Mouse (Mus musculus): ENCODE measurements at regions not wholly inside any gene's neighbourhood (a gene's known extent, or its start where the extent isn't known, plus 50 kb on each side); places are given as distances from the start of the nearest gene placed in this dataset.

GRCm38 (mm10) chr11:52655720-52656474 lies 108.5 kb upstream of the Fstl4 start:
- Histone ChIP-seq H3K27ac (ENCODE audit: insufficient read depth, low read depth, low read length) (no peak overlapping the region), H3K36me3 (ENCODE audit: control insufficient read depth, insufficient read depth, low read length) (no peaks in the 10 kb centered on the region), H3K4me3 (ENCODE audit: low read depth, low read length) (no peak overlapping the region), H3K27me3 (ENCODE audit: control insufficient read depth, insufficient read depth, low read length) (no peaks in the 10 kb centered on the region), H3K4me1 (ENCODE audit: control insufficient read depth, insufficient read depth, insufficient read length, low read length) (no peaks in the 10 kb centered on the region)
- 56% methylated on average over 2 of the region's 2 CpGs for WGBS
- TF ChIP-seq CTCF (IDR thresholded peaks at IDR 0.05; ENCODE audit: extremely low read depth, insufficient read length, insufficient replicate concordance, low read depth, low read length): no peak
- TF ChIP-seq POLR2A (IDR thresholded peaks at IDR 0.05; ENCODE audit: low read depth, low read length): no peak

- no peaks in the 10 kb centered on the region for H3K36me3 ChIP-seq (ENCODE audit: control insufficient read depth, insufficient read depth, low read length)
- 75% methylated on average over 12 of the region's 12 CpGs for WGBS
- H3K27ac ChIP-seq (ENCODE audit: insufficient read depth, low read depth, low read length): no peak overlapping the region
- TF ChIP-seq POLR2A (IDR thresholded peaks at IDR 0.05; ENCODE audit: low read depth, low read length) (no peak), CTCF (IDR thresholded peaks at IDR 0.05; ENCODE audit: extremely low read depth, insufficient read length, insufficient replicate concordance, low read depth, low read length) (no peak)
- H3K27me3 ChIP-seq (ENCODE audit: control insufficient read depth, insufficient read depth, low read length): no peaks in the 10 kb centered on the region
- no peak overlapping the region for H3K4me3 ChIP-seq (ENCODE audit: low read depth, low read length)
- H3K4me1 ChIP-seq (ENCODE audit: control insufficient read depth, insufficient read depth, insufficient read length, low read length): no peaks in the 10 kb centered on the region
Measured at GRCm38 (mm10) chr11:52661234-52661633, 103.2 kb upstream of the Fstl4 start.

GRCm38 (mm10) chr11:52661894-52662593 lies 102.4 kb upstream of the Fstl4 start:
- WGBS: 81% methylated on average over 15 of the region's 15 CpGs
- Histone ChIP-seq H3K27ac (ENCODE audit: insufficient read depth, low read depth, low read length) (no peak overlapping the region), H3K4me1 (ENCODE audit: control insufficient read depth, insufficient read depth, insufficient read length, low read length) (no peaks in the 10 kb centered on the region), H3K4me3 (ENCODE audit: low read depth, low read length) (no peak overlapping the region), H3K36me3 (ENCODE audit: control insufficient read depth, insufficient read depth, low read length) (no peaks in the 10 kb centered on the region), H3K27me3 (ENCODE audit: control insufficient read depth, insufficient read depth, low read length) (no peaks in the 10 kb centered on the region)
- TF ChIP-seq POLR2A (IDR thresholded peaks at IDR 0.05; ENCODE audit: low read depth, low read length) (no peak), CTCF (IDR thresholded peaks at IDR 0.05; ENCODE audit: extremely low read depth, insufficient read length, insufficient replicate concordance, low read depth, low read length) (no peak)

- peaks cover 3% of the 10 kb centered on the region; the same call in 1 of the 2 replicates for H3K4me1 ChIP-seq (ENCODE audit: control insufficient read depth, insufficient read depth, insufficient read length, low read length)
- no peaks in the 10 kb centered on the region for H3K36me3 ChIP-seq (ENCODE audit: control insufficient read depth, insufficient read depth, low read length)
- H3K27me3 ChIP-seq (ENCODE audit: control insufficient read depth, insufficient read depth, low read length): no peaks in the 10 kb centered on the region
- TF ChIP-seq CTCF (IDR thresholded peaks at IDR 0.05; ENCODE audit: extremely low read depth, insufficient read length, insufficient replicate concordance, low read depth, low read length) (no peak), POLR2A (IDR thresholded peaks at IDR 0.05; ENCODE audit: low read depth, low read length) (no peak)
- H3K4me3 ChIP-seq (ENCODE audit: low read depth, low read length): no peak overlapping the region
- 63% methylated on average over 1 of the region's 1 CpGs for WGBS
- H3K27ac ChIP-seq (ENCODE audit: insufficient read depth, low read depth, low read length): no peak overlapping the region
Measured at GRCm38 (mm10) chr11:52665343-52665742, 99.1 kb upstream of the Fstl4 start.

GRCm38 (mm10) chr11:52675022-52675421 lies 89.4 kb upstream of the Fstl4 start:
- H3K4me3 ChIP-seq (ENCODE audit: low read depth, low read length): no peak overlapping the region

DNA sequence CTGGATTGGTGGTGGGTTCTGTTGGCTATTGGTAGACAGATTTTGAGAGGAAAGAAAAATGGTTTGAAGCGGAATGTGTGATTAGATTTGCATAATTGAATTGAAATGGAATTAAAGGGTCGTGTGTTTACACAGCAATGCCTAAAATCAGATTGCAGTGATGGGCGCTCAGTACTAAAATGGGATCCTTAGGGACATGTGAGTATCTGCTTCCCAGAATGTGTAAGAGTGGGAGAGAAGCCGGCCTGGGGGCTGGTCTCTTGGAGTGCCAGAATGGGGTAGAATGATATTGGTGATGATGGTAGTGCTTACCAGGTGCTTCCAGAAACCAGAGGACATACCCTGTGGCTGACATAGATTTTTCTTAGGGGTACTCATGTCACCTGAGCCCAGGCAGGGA lies 86.2 kb upstream of the Fstl4 start:
- H3K4me3 ChIP-seq (ENCODE audit: low read depth, low read length): no peak overlapping the region
- no peaks in the 10 kb centered on the region for H3K36me3 ChIP-seq (ENCODE audit: control insufficient read depth, insufficient read depth, low read length)
- WGBS: 81% methylated on average over 4 of the region's 4 CpGs
- 0 out of 2 replicates have a peak, but pooled peaks cover 2% of the 10 kb centered on the region for H3K4me1 ChIP-seq (ENCODE audit: control insufficient read depth, insufficient read depth, insufficient read length, low read length)
- TF ChIP-seq POLR2A (IDR thresholded peaks at IDR 0.05; ENCODE audit: low read depth, low read length): no peak
- H3K27ac ChIP-seq (ENCODE audit: insufficient read depth, low read depth, low read length): no peak overlapping the region
- no peaks in the 10 kb centered on the region for H3K27me3 ChIP-seq (ENCODE audit: control insufficient read depth, insufficient read depth, low read length)

More at GRCm38 (mm10) chr11:52675022-52675421, 89.4 kb upstream of the Fstl4 start:
- H3K4me1 ChIP-seq (ENCODE audit: control insufficient read depth, insufficient read depth, insufficient read length, low read length): peaks cover 4% of the 10 kb centered on the region; the same call in 1 of the 2 replicates
- no peak for TF ChIP-seq POLR2A (IDR thresholded peaks at IDR 0.05; ENCODE audit: low read depth, low read length)
- no peak for TF ChIP-seq CTCF (IDR thresholded peaks at IDR 0.05; ENCODE audit: extremely low read depth, insufficient read length, insufficient replicate concordance, low read depth, low read length)
- H3K27ac ChIP-seq (ENCODE audit: insufficient read depth, low read depth, low read length): no peak overlapping the region
- H3K27me3 ChIP-seq (ENCODE audit: control insufficient read depth, insufficient read depth, low read length): no peaks in the 10 kb centered on the region
- no peaks in the 10 kb centered on the region for H3K36me3 ChIP-seq (ENCODE audit: control insufficient read depth, insufficient read depth, low read length)
- WGBS: 36% methylated on average over 6 of the region's 6 CpGs

- Histone ChIP-seq H3K27ac (ENCODE audit: insufficient read depth, low read depth, low read length) (no peak overlapping the region), H3K4me3 (ENCODE audit: low read depth, low read length) (no peak overlapping the region), H3K4me1 (ENCODE audit: control insufficient read depth, insufficient read depth, insufficient read length, low read length) (no peaks in the 10 kb centered on the region), H3K36me3 (ENCODE audit: control insufficient read depth, insufficient read depth, low read length) (no peaks in the 10 kb centered on the region), H3K27me3 (ENCODE audit: control insufficient read depth, insufficient read depth, low read length) (no peaks in the 10 kb centered on the region)
- WGBS: 81% methylated on average over 2 of the region's 2 CpGs
- TF ChIP-seq POLR2A (IDR thresholded peaks at IDR 0.05; ENCODE audit: low read depth, low read length) (no peak), CTCF (IDR thresholded peaks at IDR 0.05; ENCODE audit: extremely low read depth, insufficient read length, insufficient replicate concordance, low read depth, low read length) (no peak)
Measured at GRCm38 (mm10) chr11:52685436-52685835, 79.0 kb upstream of the Fstl4 start.

Data from small intestine, adult 2 months (tissue).